Mouse (Mus musculus): ENCODE results near the gene Rnf157. TPM values are rescaled to one million over a fixed set of nuclear protein-coding genes. Genes with fewer than 3 reads are reported as not detected.
"Not testable (repeated sequence)": the region's sequence is repeated elsewhere in the genome, so short reads cannot be mapped to it uniquely, and the experiment has no call there.

The Rnf157 gene
- polyA plus RNA-seq, 1 experiment from 2014 or later = 19.9 TPM

- no peak overlapping the region for H3K4me2 ChIP-seq (ENCODE audit: low read length)
- ATAC-seq (replicated peaks; ENCODE audit: low FRiP score, low TSS enrichment, low read depth) (0 out of 2 replicates have a peak, but pooled peaks have one; percentile 42), DNase-seq (ENCODE audit: low spot score) (peak; percentile 89)
- 26% methylated on average over 9 of the region's 9 CpGs for WGBS
- no peak overlapping the region for H3K27ac ChIP-seq (ENCODE audit: low read depth)
- H3K4me1 ChIP-seq (replicated peaks; ENCODE audit: control insufficient read depth, insufficient read depth, low read length) = peaks cover 10% of the 10 kb centered on the region; the same call in 1 of the 2 replicates
- no peak overlapping the region for H3K9ac ChIP-seq (ENCODE audit: low read length)
- no peaks in the 10 kb centered on the region for H3K36me3 ChIP-seq (ENCODE audit: control insufficient read depth, insufficient read depth, low read length)
- no peaks in the 10 kb centered on the region for H3K9me3 ChIP-seq (ENCODE audit: control insufficient read depth, low read length)
- H3K4me3 ChIP-seq (ENCODE audit: low read depth, low read length) = no peak overlapping the region
- H3K27me3 ChIP-seq (replicated peaks; ENCODE audit: control insufficient read depth, insufficient read depth, low read length) = no peaks in the 10 kb centered on the region
Measured at GRCm38 (mm10) chr11:116368116-116368515, 44.7 kb downstream of the Rnf157 start.

GRCm38 (mm10) chr11:116366647-116367046, 46.2 kb downstream of the Rnf157 start:
- no peak overlapping the region for H3K4me2 ChIP-seq (ENCODE audit: low read length)
- 79% methylated on average over 1 of the region's 1 CpGs for WGBS
- no peak overlapping the region for H3K9ac ChIP-seq (ENCODE audit: low read length)
- DNase-seq (ENCODE audit: low spot score) (no peak), ATAC-seq (replicated peaks; ENCODE audit: low FRiP score, low TSS enrichment, low read depth) (no peak)
- H3K4me3 ChIP-seq (ENCODE audit: low read depth, low read length) = no peak overlapping the region
- no peaks in the 10 kb centered on the region for H3K27me3 ChIP-seq (replicated peaks; ENCODE audit: control insufficient read depth, insufficient read depth, low read length)
- H3K4me1 ChIP-seq (replicated peaks; ENCODE audit: control insufficient read depth, insufficient read depth, low read length) = peaks cover 10% of the 10 kb centered on the region; the same call in 1 of the 2 replicates
- H3K9me3 ChIP-seq (ENCODE audit: control insufficient read depth, low read length) = no peaks in the 10 kb centered on the region
- H3K27ac ChIP-seq (ENCODE audit: low read depth) = no peak overlapping the region
- 0 out of 2 replicates have a peak, but pooled peaks cover 2% of the 10 kb centered on the region for H3K36me3 ChIP-seq (ENCODE audit: control insufficient read depth, insufficient read depth, low read length)

DNA sequence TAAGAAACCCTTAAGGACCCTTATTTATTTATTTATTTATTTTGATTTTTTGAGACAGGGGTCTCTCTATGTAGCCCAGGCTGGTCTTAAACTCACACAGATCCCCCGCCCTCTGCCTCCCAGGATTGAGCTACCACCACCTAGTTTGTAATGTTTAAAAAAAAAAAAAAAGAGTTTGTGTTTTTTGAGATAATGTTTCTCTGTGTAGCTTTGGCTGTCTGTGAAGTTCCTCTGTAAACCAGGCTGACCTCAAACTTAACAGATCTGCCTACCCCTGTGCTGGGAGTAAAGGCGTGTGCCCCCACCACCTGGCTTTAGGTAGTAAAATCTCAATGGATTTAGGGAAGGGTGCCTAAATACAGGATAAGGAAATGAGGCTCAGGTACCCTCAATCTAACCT, 46.7 kb downstream of the Rnf157 start:
- no peak overlapping the region for H3K4me3 ChIP-seq (ENCODE audit: low read depth, low read length)
- H3K9ac ChIP-seq (ENCODE audit: low read length) = no peak overlapping the region
- peaks cover 10% of the 10 kb centered on the region; the same call in 1 of the 2 replicates for H3K4me1 ChIP-seq (replicated peaks; ENCODE audit: control insufficient read depth, insufficient read depth, low read length)
- DNase-seq (ENCODE audit: low spot score) = no peak
- 0 out of 2 replicates have a peak, but pooled peaks cover 4% of the 10 kb centered on the region for H3K36me3 ChIP-seq (ENCODE audit: control insufficient read depth, insufficient read depth, low read length)
- no peaks in the 10 kb centered on the region for H3K27me3 ChIP-seq (replicated peaks; ENCODE audit: control insufficient read depth, insufficient read depth, low read length)
- H3K27ac ChIP-seq (ENCODE audit: low read depth) = no peak overlapping the region
- no peaks in the 10 kb centered on the region for H3K9me3 ChIP-seq (ENCODE audit: control insufficient read depth, low read length)
- no peak for ATAC-seq (replicated peaks; ENCODE audit: low FRiP score, low TSS enrichment, low read depth)
- WGBS = 86% methylated on average over 2 of the region's 2 CpGs
- no peak overlapping the region for H3K4me2 ChIP-seq (ENCODE audit: low read length)

DNA sequence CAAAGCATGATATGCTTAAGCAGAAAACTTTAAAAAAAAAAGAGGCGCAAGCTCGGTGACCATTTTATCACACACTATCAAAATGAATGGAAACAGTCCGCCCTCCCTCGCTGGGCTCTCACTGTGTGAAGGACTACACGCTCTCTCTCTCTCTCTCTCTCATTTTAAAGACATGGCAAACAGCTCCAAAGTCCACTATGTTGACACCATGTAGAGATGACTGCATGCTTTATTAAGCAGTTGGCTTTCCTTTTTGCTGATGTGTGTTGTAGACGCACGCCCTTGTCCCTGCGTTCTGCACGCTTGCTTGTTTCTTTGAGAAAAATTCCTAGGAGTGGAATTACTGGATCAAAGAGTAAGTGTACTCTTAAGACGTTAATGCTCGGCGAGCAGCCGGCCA, 47.4 kb downstream of the Rnf157 start:
- no peaks in the 10 kb centered on the region for H3K27me3 ChIP-seq (replicated peaks; ENCODE audit: control insufficient read depth, insufficient read depth, low read length)
- ATAC-seq (replicated peaks; ENCODE audit: low FRiP score, low TSS enrichment, low read depth) (no peak), DNase-seq (ENCODE audit: low spot score) (no peak)
- H3K9me3 ChIP-seq (ENCODE audit: control insufficient read depth, low read length) = no peaks in the 10 kb centered on the region
- no peak overlapping the region for H3K27ac ChIP-seq (ENCODE audit: low read depth)
- no peak overlapping the region for H3K9ac ChIP-seq (ENCODE audit: low read length)
- no peak overlapping the region for H3K4me2 ChIP-seq (ENCODE audit: low read length)
- H3K36me3 ChIP-seq (ENCODE audit: control insufficient read depth, insufficient read depth, low read length) = 0 out of 2 replicates have a peak, but pooled peaks cover 4% of the 10 kb centered on the region
- 74% methylated on average over 13 of the region's 13 CpGs for WGBS
- H3K4me3 ChIP-seq (ENCODE audit: low read depth, low read length) = no peak overlapping the region
- H3K4me1 ChIP-seq (replicated peaks; ENCODE audit: control insufficient read depth, insufficient read depth, low read length) = peaks cover 10% of the 10 kb centered on the region; the same call in 1 of the 2 replicates

DNA sequence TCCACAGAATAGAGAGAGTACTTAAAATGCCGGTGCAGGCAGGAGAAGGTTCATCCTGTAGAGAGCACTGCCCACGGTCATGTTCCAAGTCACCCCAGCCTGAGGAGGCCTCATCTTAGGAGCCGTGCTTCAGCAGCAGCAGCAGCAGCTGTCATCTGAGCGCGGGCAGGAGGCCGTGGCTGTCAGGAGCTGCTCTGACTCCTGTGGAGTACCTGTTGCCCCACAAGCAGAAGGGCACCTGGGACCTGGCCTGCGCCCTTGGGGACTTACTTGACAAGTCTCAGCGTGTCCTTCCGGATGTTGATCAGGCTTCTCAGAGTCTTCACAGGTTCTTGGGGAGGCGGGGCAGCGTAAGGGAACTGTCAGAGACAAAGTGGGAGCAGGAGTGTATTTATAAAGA, 50.8 kb downstream of the Rnf157 start:
- ATAC-seq (replicated peaks; ENCODE audit: low FRiP score, low TSS enrichment, low read depth) (no peak), DNase-seq (ENCODE audit: low spot score) (no peak)
- Histone ChIP-seq H3K9ac (ENCODE audit: low read length) (no peak overlapping the region), H3K4me1 (replicated peaks; ENCODE audit: control insufficient read depth, insufficient read depth, low read length) (0 out of 2 replicates have a peak, but pooled peaks cover 4% of the 10 kb centered on the region), H3K9me3 (ENCODE audit: control insufficient read depth, low read length) (no peaks in the 10 kb centered on the region), H3K27ac (ENCODE audit: low read depth) (no peak overlapping the region), H3K4me3 (ENCODE audit: low read depth, low read length) (no peak overlapping the region), H3K27me3 (replicated peaks; ENCODE audit: control insufficient read depth, insufficient read depth, low read length) (no peaks in the 10 kb centered on the region), H3K36me3 (ENCODE audit: control insufficient read depth, insufficient read depth, low read length) (peaks cover 9% of the 10 kb centered on the region; the same call in 1 of the 2 replicates), H3K4me2 (ENCODE audit: low read length) (no peak overlapping the region)
- 65% methylated on average over 11 of the region's 11 CpGs for whole genome bisulfite sequencing

GRCm38 (mm10) chr11:116360915-116361314, 51.9 kb downstream of the Rnf157 start:
- H3K4me1 ChIP-seq (replicated peaks; ENCODE audit: control insufficient read depth, insufficient read depth, low read length); H3K4me3 ChIP-seq (ENCODE audit: low read depth, low read length); H3K27me3 ChIP-seq (replicated peaks; ENCODE audit: control insufficient read depth, insufficient read depth, low read length); H3K9ac ChIP-seq (ENCODE audit: low read length); H3K9me3 ChIP-seq (ENCODE audit: control insufficient read depth, low read length); DNase-seq (ENCODE audit: low spot score); H3K4me2 ChIP-seq (ENCODE audit: low read length); ATAC-seq (replicated peaks; ENCODE audit: low FRiP score, low TSS enrichment, low read depth); H3K27ac ChIP-seq (ENCODE audit: low read depth): not testable (repeated sequence)
- WGBS = 98% methylated on average over 5 of the region's 5 CpGs
- peaks cover 10% of the 10 kb centered on the region; the same call in 1 of the 2 replicates for H3K36me3 ChIP-seq (ENCODE audit: control insufficient read depth, insufficient read depth, low read length)

- no peak overlapping the region for H3K27ac ChIP-seq (ENCODE audit: low read depth)
- 60% methylated on average over 12 of the region's 12 CpGs for WGBS
- no peak overlapping the region for H3K9ac ChIP-seq (ENCODE audit: low read length)
Measured at GRCm38 (mm10) chr11:116359652-116360051, 53.2 kb downstream of the Rnf157 start.

DNA sequence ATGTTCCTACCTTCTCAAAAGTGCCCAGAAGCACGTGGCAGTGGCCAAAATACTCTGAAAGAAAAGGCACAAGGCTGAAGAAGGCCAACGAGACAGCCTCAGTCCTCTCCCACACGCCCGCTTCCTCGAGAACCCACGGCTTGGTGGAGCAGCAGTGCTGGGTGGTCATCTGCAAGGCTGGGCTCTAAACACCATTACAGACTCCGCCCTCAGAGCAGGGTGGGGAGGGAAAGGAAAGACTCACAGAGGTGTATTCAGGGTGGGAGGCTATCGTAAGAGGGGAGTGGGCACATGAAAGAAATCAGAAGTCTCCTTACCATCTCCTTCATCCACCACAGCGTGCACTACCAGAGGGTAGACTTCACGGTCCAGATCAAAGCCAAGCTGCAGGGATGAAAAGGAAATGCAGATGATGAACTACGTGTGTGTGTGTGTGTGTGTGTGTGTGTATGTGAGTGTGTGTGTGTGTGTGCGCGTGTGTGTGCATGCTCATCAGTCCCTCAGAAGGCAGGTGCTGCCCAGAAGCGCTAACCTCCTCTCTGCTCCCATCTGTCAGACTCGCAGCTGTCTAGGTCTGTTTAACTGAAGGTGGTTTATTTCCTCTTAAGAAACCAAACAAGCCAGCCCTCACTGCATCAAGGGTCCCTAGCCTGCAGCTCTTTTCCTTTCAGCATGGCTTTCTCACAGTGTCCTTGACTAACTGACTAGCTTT, 53.8 kb downstream of the Rnf157 start:
- no peak for DNase-seq (ENCODE audit: low spot score)
- Histone ChIP-seq H3K27ac (ENCODE audit: low read depth) (no peak overlapping the region), H3K4me1 (replicated peaks; ENCODE audit: control insufficient read depth, insufficient read depth, low read length) (0 out of 2 replicates have a peak, but pooled peaks cover 4% of the 10 kb centered on the region), H3K9ac (ENCODE audit: low read length) (no peak overlapping the region), H3K4me3 (ENCODE audit: low read depth, low read length) (no peak overlapping the region), H3K36me3 (ENCODE audit: control insufficient read depth, insufficient read depth, low read length) (peaks cover 26% of the 10 kb centered on the region), H3K27me3 (replicated peaks; ENCODE audit: control insufficient read depth, insufficient read depth, low read length) (no peaks in the 10 kb centered on the region), H3K9me3 (ENCODE audit: control insufficient read depth, low read length) (no peaks in the 10 kb centered on the region), H3K4me2 (ENCODE audit: low read length) (no peak overlapping the region)
- no peak for ATAC-seq (replicated peaks; ENCODE audit: low FRiP score, low TSS enrichment, low read depth)
- WGBS = 50% methylated on average over 15 of the region's 15 CpGs

More at GRCm38 (mm10) chr11:116359652-116360051, 53.2 kb downstream of the Rnf157 start:
- peaks cover 22% of the 10 kb centered on the region for H3K36me3 ChIP-seq (ENCODE audit: control insufficient read depth, insufficient read depth, low read length)
- no peak overlapping the region for H3K4me2 ChIP-seq (ENCODE audit: low read length)
- DNase-seq (ENCODE audit: low spot score) (no peak), ATAC-seq (replicated peaks; ENCODE audit: low FRiP score, low TSS enrichment, low read depth) (no peak)
- no peak overlapping the region for H3K4me3 ChIP-seq (ENCODE audit: low read depth, low read length)
- H3K27me3 ChIP-seq (replicated peaks; ENCODE audit: control insufficient read depth, insufficient read depth, low read length) = no peaks in the 10 kb centered on the region
- H3K9me3 ChIP-seq (ENCODE audit: control insufficient read depth, low read length) = no peaks in the 10 kb centered on the region
- 0 out of 2 replicates have a peak, but pooled peaks cover 4% of the 10 kb centered on the region for H3K4me1 ChIP-seq (replicated peaks; ENCODE audit: control insufficient read depth, insufficient read depth, low read length)
